Mouse (Mus musculus) megakaryocyte, embryonic 14.5 days (primary cell): ENCODE measurements at regions not wholly inside any gene's neighbourhood (a gene's known extent, or its start where the extent isn't known, plus 50 kb on each side); places are given as distances from the start of the nearest gene placed in this dataset.

ENCODE experiments used
- H3K27me3 ChIP-seq: replicated peaks from 2 replicates; pipeline ENCODE3; 2012; ENCODE audit warnings: inconsistent platforms
- H3K36me3 ChIP-seq: replicated peaks from 2 replicates; pipeline ENCODE3; 2012; ENCODE audit warnings: low read length, inconsistent platforms, mixed read lengths
- H3K4me1 ChIP-seq: 2 replicates; pipeline ENCODE4 v1.6.1; 2012; ENCODE audit warnings: inconsistent platforms
- H3K4me3 ChIP-seq: replicated peaks from 2 replicates; pipeline ENCODE3; 2012; ENCODE audit warnings: moderate library complexity, mild to moderate bottlenecking, inconsistent platforms
- H3K9me3 ChIP-seq: 2 replicates; pipeline ENCODE4 v1.6.1; 2012; ENCODE audit warnings: inconsistent platforms
- FLI1 ChIP-seq: IDR thresholded peaks from 2 replicates; pipeline ENCODE4 v1.6.1; 2012; ENCODE audit warnings: low read length, inconsistent platforms, mixed read lengths
- GATA1 ChIP-seq: IDR thresholded peaks from 3 replicates; pipeline ENCODE4 v1.6.1; 2012; ENCODE audit warnings: mixed read lengths, low read length, inconsistent platforms, borderline replicate concordance

DNA sequence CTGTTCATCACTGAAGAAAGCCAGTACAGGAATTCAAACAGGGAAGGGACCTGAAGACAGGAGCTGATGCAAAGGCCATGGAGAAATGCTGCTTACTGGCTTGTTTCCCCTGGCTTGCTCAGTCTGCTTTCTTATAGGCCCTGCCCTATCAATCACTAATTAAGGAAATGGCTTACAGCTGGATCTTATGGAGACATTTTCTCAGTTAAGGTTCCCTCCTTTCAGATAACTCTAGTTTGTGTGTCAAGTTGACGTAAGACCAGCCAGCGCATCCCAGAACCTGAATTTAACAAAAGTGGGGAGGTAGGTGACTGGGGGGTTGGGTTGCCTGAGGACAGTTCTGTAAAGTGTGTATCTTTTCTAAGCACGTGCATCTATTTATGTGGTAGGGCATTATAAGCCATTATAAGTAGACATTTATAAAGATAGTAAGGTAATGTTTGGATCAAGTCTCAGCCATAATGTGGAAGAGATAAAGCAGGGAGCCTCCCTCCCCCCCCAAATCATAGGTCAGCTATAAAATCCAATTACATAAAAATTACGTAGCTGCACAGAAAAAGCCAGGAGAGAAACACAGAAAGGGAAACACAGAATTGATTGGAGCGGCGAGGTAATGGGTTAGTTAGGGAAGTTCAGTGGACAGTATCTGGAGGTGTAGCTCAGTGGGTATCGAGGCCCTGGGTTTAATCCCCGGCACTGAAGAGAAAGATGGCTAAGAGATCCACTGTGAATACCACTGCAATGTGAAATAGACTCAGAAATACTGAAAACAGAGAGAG lies 108.6 kb upstream of the Cpm start:
- H3K4me3 ChIP-seq: no peak overlapping the region

DNA sequence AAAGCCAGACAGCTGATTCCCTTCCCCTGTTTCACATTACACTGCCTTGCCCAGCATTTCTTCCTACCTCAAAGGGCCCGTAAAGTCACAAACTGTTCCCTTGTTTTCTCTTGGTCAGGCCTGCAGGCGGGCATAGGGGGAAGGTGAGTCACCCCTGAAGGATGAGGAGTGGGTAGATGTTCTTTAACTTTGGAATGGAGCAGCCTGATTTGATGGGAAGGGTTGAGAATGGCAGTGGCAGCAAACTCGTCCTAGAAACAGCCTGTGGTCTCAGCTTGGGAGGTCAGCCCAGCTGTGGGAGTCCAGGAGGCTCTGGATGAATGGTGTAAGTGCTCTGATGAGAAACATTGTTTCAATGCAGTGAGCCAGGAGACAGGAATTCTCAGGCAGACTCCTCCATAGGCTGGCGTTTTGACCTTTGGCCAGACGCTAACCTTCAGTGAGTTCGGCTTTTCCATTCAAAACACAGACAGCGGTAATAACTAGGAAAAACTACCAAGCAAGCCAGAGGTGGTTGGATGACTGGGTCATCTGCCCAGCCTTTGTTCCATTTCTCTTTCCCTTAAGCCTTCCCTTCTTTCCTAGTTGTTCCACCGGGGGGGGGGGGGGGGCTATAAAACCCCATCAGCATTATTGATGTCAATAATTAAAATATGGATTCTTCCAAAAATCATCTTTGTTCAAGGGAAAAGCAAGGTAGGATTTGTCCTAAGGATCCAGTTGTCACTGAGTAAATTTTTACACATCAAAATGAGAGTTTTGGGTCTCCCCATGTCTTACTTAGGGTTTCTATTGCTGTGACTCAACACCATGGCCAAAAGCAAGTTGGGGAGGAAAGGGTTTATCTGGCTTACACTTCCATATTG lies 109.4 kb upstream of the Cpm start:
- Histone ChIP-seq H3K4me3 (no peak overlapping the region), H3K9me3 (no peaks in the 10 kb centered on the region), H3K27me3 (peaks cover 7% of the 10 kb centered on the region), H3K4me1 (no peaks in the 10 kb centered on the region), H3K36me3 (no peaks in the 10 kb centered on the region)
- TF ChIP-seq FLI1 (no peak), GATA1 (no peak)

More for the DNA sequence above, 108.6 kb upstream of the Cpm start:
- Histone ChIP-seq H3K27me3 (peaks cover 7% of the 10 kb centered on the region), H3K36me3 (no peaks in the 10 kb centered on the region), H3K4me1 (no peaks in the 10 kb centered on the region), H3K9me3 (no peaks in the 10 kb centered on the region)
- no peak for TF ChIP-seq GATA1
- TF ChIP-seq FLI1: no peak

DNA sequence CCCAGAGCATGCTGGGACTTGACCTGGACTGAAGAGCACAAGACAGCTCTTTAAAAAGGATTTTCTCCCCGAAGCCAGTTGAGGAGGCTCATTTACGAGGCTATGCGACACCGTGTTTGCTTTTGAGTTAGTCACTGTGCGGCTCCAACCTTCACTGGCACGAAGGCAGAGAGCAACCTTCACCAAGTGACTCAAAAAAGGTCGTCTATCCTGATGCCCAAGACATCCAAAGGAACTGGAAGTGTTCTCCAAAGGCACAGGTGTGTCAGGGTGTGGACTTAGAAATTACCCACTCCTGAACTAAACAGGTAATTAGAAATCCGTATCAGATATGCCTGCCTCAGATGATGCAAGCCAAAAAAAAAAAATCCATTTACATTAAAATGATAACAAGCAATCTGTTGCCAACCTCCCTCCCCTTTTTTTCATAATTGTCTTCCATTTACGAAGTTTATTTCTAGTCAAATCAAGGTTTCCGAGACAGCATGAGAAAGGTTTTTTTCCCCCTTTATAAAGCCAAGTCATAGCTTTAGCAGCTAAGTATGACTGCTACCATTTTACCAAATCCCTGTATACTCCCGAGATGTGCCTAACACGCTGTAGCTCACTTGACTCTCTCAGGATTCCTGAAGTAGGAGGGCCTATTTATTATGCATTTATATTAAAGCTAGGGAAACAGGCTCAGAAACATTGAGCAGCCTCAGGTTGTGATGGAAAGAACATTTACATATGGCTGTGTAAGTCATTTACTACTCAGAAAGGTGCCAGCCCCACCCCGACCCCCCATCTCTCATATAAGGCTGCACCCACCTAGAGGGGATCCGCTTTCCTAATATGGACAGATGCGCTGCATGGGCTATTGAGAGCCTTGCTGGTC lies 110.3 kb upstream of the Cpm start:
- Histone ChIP-seq H3K4me1 (no peaks in the 10 kb centered on the region), H3K9me3 (peaks cover 3% of the 10 kb centered on the region; the same call in 1 of the 2 replicates), H3K36me3 (no peaks in the 10 kb centered on the region), H3K4me3 (no peak overlapping the region), H3K27me3 (peaks cover 7% of the 10 kb centered on the region)
- no peak for TF ChIP-seq GATA1
- TF ChIP-seq FLI1: no peak

GRCm38 (mm10) chr10:117517800-117518770 lies 111.2 kb upstream of the Cpm start:
- no peaks in the 10 kb centered on the region for H3K4me1 ChIP-seq
- TF ChIP-seq GATA1 (no peak), FLI1 (no peak)
- peaks cover 7% of the 10 kb centered on the region for H3K27me3 ChIP-seq
- no peaks in the 10 kb centered on the region for H3K36me3 ChIP-seq
- no peak overlapping the region for H3K4me3 ChIP-seq
- peaks cover 5% of the 10 kb centered on the region; the same call in 1 of the 2 replicates for H3K9me3 ChIP-seq

GRCm38 (mm10) chr10:117517071-117517714 lies 112.1 kb upstream of the Cpm start:
- Histone ChIP-seq H3K9me3 (peaks cover 6% of the 10 kb centered on the region; the same call in 1 of the 2 replicates), H3K27me3 (peaks cover 7% of the 10 kb centered on the region), H3K36me3 (no peaks in the 10 kb centered on the region), H3K4me3 (no peak overlapping the region), H3K4me1 (no peaks in the 10 kb centered on the region)
- TF ChIP-seq FLI1 (no peak), GATA1 (no peak)

- H3K4me1 ChIP-seq: no peaks in the 10 kb centered on the region
- H3K9me3 ChIP-seq: peaks cover 9% of the 10 kb centered on the region
- no peak overlapping the region for H3K4me3 ChIP-seq
- H3K27me3 ChIP-seq: peaks cover 7% of the 10 kb centered on the region
- TF ChIP-seq FLI1: no peak
- TF ChIP-seq GATA1: no peak
- H3K36me3 ChIP-seq: no peaks in the 10 kb centered on the region
These were observed 112.8 kb upstream of the Cpm start for GRCm38 (mm10) chr10:117516510-117516909.

DNA sequence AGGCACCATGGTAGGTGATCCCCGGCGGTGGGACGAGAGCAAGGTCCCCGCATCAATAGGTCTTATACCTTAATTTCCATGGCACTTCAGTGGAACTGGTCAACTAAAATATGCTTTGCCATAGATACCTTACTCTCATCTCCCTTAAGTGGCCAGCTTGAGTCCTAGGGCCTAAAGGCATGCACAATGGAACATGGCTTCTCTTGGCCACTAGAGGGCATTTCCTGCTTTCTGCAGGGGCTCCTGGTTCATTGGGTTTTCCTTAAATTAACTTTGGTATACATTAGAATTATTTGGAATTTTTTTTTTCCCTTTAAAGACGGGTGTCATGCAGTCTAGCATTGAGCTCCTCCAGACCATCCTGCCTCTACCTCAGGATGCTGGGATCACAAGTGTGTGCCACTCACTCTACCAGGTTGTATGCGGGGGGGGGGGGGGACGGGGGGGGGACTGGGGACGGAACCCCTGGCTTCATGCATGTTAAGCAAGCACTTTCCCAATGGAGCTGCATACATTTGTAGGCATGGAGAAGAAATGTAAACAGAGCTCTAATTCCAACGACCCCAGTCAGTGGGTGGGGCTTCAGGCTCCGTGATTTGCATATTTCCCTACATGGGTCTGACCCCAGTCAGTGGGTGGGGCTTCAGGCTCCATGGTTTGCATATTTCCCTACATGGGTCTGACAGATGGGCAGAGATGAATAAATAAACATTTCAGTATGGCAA lies 113.4 kb upstream of the Cpm start:
- H3K36me3 ChIP-seq: no peaks in the 10 kb centered on the region
- TF ChIP-seq FLI1: no peak
- TF ChIP-seq GATA1: no peak
- H3K27me3 ChIP-seq: peaks cover 7% of the 10 kb centered on the region
- no peaks in the 10 kb centered on the region for H3K4me1 ChIP-seq
- H3K4me3 ChIP-seq: no peak overlapping the region
- peaks cover 9% of the 10 kb centered on the region for H3K9me3 ChIP-seq

GRCm38 (mm10) chr10:117515039-117515438 lies 114.3 kb upstream of the Cpm start:
- H3K4me1 ChIP-seq: no peaks in the 10 kb centered on the region
- H3K4me3 ChIP-seq: no peak overlapping the region
- TF ChIP-seq GATA1: no peak
- TF ChIP-seq FLI1: no peak

More at GRCm38 (mm10) chr10:117515039-117515438, 114.3 kb upstream of the Cpm start:
- Histone ChIP-seq H3K36me3 (no peaks in the 10 kb centered on the region), H3K9me3 (peaks cover 9% of the 10 kb centered on the region), H3K27me3 (peaks cover 7% of the 10 kb centered on the region)
